Mouse (Mus musculus): ENCODE measurements around the gene Rell1. TPM values are rescaled to one million over a fixed set of nuclear protein-coding genes. Genes with fewer than 3 reads are reported as not detected.
"Not testable (repeated sequence)": the region's sequence is repeated elsewhere in the genome, so short reads cannot be mapped to it uniquely, and the experiment has no call there.

The Rell1 gene
- total and polyA plus RNA-seq, 2 experiments from 2014 or later: 5.8 to 8.0 TPM

GRCm38 (mm10) chr5:63907513-63907912, 61.2 kb downstream of the Rell1 start:
- H3K27me3 ChIP-seq (ENCODE audit: control insufficient read depth, insufficient read depth, low read length): peaks cover 17% of the 10 kb centered on the region; the same call in 1 of the 2 replicates
- DNase-seq (ENCODE audit: low spot score): no peak
- TF ChIP-seq CTCF (IDR thresholded peaks at IDR 0.05; ENCODE audit: low read depth): no peak
- TF ChIP-seq EP300 (IDR thresholded peaks at IDR 0.05; ENCODE audit: low read depth): no peak
- H3K4me1 ChIP-seq (ENCODE audit: control insufficient read depth, insufficient read depth): no peaks in the 10 kb centered on the region
- no peak overlapping the region for H3K27ac ChIP-seq (ENCODE audit: low read depth)
- H3K4me2 ChIP-seq (ENCODE audit: low read depth, low read length): no peak overlapping the region
- no peak overlapping the region for H3K9ac ChIP-seq (replicated peaks; ENCODE audit: low read depth, low read length)
- 50% methylated on average over 4 of the region's 4 CpGs for WGBS
- no peaks in the 10 kb centered on the region for H3K9me3 ChIP-seq (replicated peaks; ENCODE audit: control insufficient read depth, low read length)
- H3K36me3 ChIP-seq (replicated peaks; ENCODE audit: control insufficient read depth, insufficient read depth, low read length): 0 out of 2 replicates have a peak, but pooled peaks cover 4% of the 10 kb centered on the region
- H3K4me3 ChIP-seq (ENCODE audit: low read depth, low read length): no peak overlapping the region
- ATAC-seq (ENCODE audit: insufficient read depth, low read depth): no peak

GRCm38 (mm10) chr5:63906149-63907093, 62.3 kb downstream of the Rell1 start:
- WGBS: 37% methylated on average over 13 of the region's 13 CpGs
- no peak overlapping the region for H3K4me2 ChIP-seq (ENCODE audit: low read depth, low read length)
- H3K9ac ChIP-seq (replicated peaks; ENCODE audit: low read depth, low read length): no peak overlapping the region
- ATAC-seq (ENCODE audit: insufficient read depth, low read depth) (peak; percentile 62; the same call in 1 of the 2 replicates), DNase-seq (ENCODE audit: low spot score) (peak; percentile 71)
- H3K9me3 ChIP-seq (replicated peaks; ENCODE audit: control insufficient read depth, low read length): no peaks in the 10 kb centered on the region
- H3K4me1 ChIP-seq (ENCODE audit: control insufficient read depth, insufficient read depth): no peaks in the 10 kb centered on the region
- no peak overlapping the region for H3K27ac ChIP-seq (ENCODE audit: low read depth)
- H3K4me3 ChIP-seq (ENCODE audit: low read depth, low read length): no peak overlapping the region
- peaks cover 17% of the 10 kb centered on the region; the same call in 1 of the 2 replicates for H3K27me3 ChIP-seq (ENCODE audit: control insufficient read depth, insufficient read depth, low read length)
- TF ChIP-seq EP300 (IDR thresholded peaks at IDR 0.05; ENCODE audit: low read depth) (no peak), CTCF (IDR thresholded peaks at IDR 0.05; ENCODE audit: low read depth) (peak; percentile 97)
- H3K36me3 ChIP-seq (replicated peaks; ENCODE audit: control insufficient read depth, insufficient read depth, low read length): 0 out of 2 replicates have a peak, but pooled peaks cover 4% of the 10 kb centered on the region

GRCm38 (mm10) chr5:63903329-63903728, 65.4 kb downstream of the Rell1 start:
- 66% methylated on average over 3 of the region's 3 CpGs for WGBS
- TF ChIP-seq EP300 (IDR thresholded peaks at IDR 0.05; ENCODE audit: low read depth): no peak
- TF ChIP-seq CTCF (IDR thresholded peaks at IDR 0.05; ENCODE audit: low read depth): no peak
- no peaks in the 10 kb centered on the region for H3K36me3 ChIP-seq (replicated peaks; ENCODE audit: control insufficient read depth, insufficient read depth, low read length)
- ATAC-seq (ENCODE audit: insufficient read depth, low read depth) (no peak), DNase-seq (ENCODE audit: low spot score) (no peak)
- H3K4me1 ChIP-seq (ENCODE audit: control insufficient read depth, insufficient read depth): no peaks in the 10 kb centered on the region
- H3K27ac ChIP-seq (ENCODE audit: low read depth): no peak overlapping the region
- peaks cover 16% of the 10 kb centered on the region; the same call in 1 of the 2 replicates for H3K27me3 ChIP-seq (ENCODE audit: control insufficient read depth, insufficient read depth, low read length)
- no peak overlapping the region for H3K4me2 ChIP-seq (ENCODE audit: low read depth, low read length)
- no peaks in the 10 kb centered on the region for H3K9me3 ChIP-seq (replicated peaks; ENCODE audit: control insufficient read depth, low read length)
- H3K4me3 ChIP-seq (ENCODE audit: low read depth, low read length): no peak overlapping the region
- no peak overlapping the region for H3K9ac ChIP-seq (replicated peaks; ENCODE audit: low read depth, low read length)

- 80% methylated on average over 3 of the region's 3 CpGs for WGBS
- TF ChIP-seq CTCF (IDR thresholded peaks at IDR 0.05; ENCODE audit: low read depth) (no peak), EP300 (IDR thresholded peaks at IDR 0.05; ENCODE audit: low read depth) (no peak)
- Histone ChIP-seq H3K27ac (ENCODE audit: low read depth) (no peak overlapping the region), H3K4me2 (ENCODE audit: low read depth, low read length) (no peak overlapping the region), H3K9me3 (replicated peaks; ENCODE audit: control insufficient read depth, low read length) (no peaks in the 10 kb centered on the region), H3K27me3 (ENCODE audit: control insufficient read depth, insufficient read depth, low read length) (0 out of 2 replicates have a peak, but pooled peaks cover 2% of the 10 kb centered on the region), H3K36me3 (replicated peaks; ENCODE audit: control insufficient read depth, insufficient read depth, low read length) (no peaks in the 10 kb centered on the region), H3K9ac (replicated peaks; ENCODE audit: low read depth, low read length) (no peak overlapping the region), H3K4me1 (ENCODE audit: control insufficient read depth, insufficient read depth) (no peaks in the 10 kb centered on the region), H3K4me3 (ENCODE audit: low read depth, low read length) (no peak overlapping the region)
- DNase-seq (ENCODE audit: low spot score) (no peak), ATAC-seq (ENCODE audit: insufficient read depth, low read depth) (no peak)
These were observed 70.9 kb downstream of the Rell1 start for GRCm38 (mm10) chr5:63897820-63898110.

GRCm38 (mm10) chr5:63897001-63897819, 71.5 kb downstream of the Rell1 start:
- not testable (repeated sequence) for H3K27ac ChIP-seq (ENCODE audit: low read depth); H3K4me1 ChIP-seq (ENCODE audit: control insufficient read depth, insufficient read depth); H3K9me3 ChIP-seq (replicated peaks; ENCODE audit: control insufficient read depth, low read length); ATAC-seq (ENCODE audit: insufficient read depth, low read depth); H3K9ac ChIP-seq (replicated peaks; ENCODE audit: low read depth, low read length); H3K4me3 ChIP-seq (ENCODE audit: low read depth, low read length); H3K27me3 ChIP-seq (ENCODE audit: control insufficient read depth, insufficient read depth, low read length); DNase-seq (ENCODE audit: low spot score); H3K36me3 ChIP-seq (replicated peaks; ENCODE audit: control insufficient read depth, insufficient read depth, low read length); H3K4me2 ChIP-seq (ENCODE audit: low read depth, low read length)
- 77% methylated on average over 5 of the region's 5 CpGs for WGBS

Measured in heart, postnatal 0 days (tissue).